Mouse (Mus musculus) testis, postnatal 14 days (tissue): ENCODE measurements at regions not wholly inside any gene's neighbourhood (a gene's known extent, or its start where the extent isn't known, plus 50 kb on each side); places are given as distances from the start of the nearest gene placed in this dataset.

ENCODE experiments used
- DNase-seq: peaks from one replicate; pipeline ENCODE4 v3.0.0; 2021; ENCODE audit warnings: low spot score

DNA sequence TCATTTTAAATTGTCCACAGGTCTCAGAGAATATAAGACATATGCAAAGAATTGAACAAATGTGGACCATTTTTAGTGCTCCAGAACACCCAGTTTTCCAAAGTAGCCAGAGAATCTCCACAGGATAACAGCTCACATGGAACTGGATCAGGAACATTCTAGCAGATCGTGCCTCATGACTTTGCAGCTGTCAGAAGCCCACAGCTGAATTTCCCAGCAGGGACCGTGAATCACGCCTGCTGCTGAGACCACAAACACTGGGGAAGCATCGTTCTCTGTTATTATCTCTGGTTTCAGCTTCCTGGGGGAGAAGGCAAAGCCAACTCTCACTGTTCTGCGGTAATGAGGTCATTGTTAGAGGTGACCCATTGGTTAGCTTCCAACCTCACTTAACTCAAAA is 60.4 kb upstream of the Gpr139 start:
- no peak for DNase-seq

GRCm38 (mm10) chr7:119236343-119236742 is 51.9 kb upstream of the Gpr139 start:
- no peak for DNase-seq
